Mouse (Mus musculus) layer of hippocampus, postnatal 10 days (tissue): ENCODE measurements around the gene Zdhhc22. TPM values are rescaled to one million over a fixed set of nuclear protein-coding genes. Genes with fewer than 3 reads are reported as not detected.
A peak's percentile ranks its signal among the peaks of the same experiment; 100 is the strongest.

Experiments used
- DNase-seq, 2 experiments: peaks; one replicate each; pipeline ENCODE4 v3.0.0; 2021; ENCODE audit warnings: low spot score in 2 of 2
- total RNA-seq, 2 experiments: library from RNA; stranded (reverse); gene quantifications; 2 replicates each; pipeline ENCODE4 v1.2.3; 2021

Gene Zdhhc22
- total RNA-seq, 2 experiments from 2014 or later, result 14.0 to 16.8 TPM

DNA sequence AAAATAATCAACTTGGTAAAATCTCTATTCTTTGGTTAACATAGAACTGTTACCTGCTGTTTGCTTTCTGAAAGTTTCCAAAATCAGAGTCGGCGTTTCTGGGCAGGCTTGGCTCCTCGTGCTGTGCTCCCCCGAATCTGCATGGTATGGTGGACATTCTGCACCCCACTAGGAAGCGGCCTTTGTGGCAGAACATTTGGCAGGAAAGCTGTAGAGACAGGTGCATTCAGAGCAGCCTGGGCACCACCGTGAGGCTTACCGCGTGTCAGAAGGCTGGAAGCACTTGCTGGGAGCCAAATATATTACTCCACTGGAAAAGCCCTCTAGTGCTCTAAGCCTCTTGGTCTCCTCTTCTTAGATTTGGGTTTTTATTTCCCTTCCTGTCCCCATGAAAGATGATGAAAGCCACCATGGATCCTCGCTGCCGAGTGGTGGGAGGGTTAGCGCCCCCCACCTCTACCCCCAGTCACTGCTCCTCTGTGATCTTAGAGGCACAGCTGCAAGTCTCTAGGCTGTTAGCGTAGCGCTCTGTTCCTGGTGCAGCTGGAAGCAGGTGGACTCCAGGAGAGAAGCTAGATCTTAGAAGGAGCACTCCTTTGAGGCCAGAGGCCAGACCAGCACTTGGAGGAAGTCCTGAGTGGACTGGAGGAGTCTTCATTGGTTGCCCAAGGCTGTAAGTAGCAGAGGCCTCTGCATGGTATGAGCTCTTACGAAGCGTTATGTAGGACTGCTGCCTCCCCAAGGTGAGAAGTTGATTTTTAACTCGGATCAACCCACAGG lies 25.8 kb downstream of the Zdhhc22 start:
- no peak for DNase-seq

DNA sequence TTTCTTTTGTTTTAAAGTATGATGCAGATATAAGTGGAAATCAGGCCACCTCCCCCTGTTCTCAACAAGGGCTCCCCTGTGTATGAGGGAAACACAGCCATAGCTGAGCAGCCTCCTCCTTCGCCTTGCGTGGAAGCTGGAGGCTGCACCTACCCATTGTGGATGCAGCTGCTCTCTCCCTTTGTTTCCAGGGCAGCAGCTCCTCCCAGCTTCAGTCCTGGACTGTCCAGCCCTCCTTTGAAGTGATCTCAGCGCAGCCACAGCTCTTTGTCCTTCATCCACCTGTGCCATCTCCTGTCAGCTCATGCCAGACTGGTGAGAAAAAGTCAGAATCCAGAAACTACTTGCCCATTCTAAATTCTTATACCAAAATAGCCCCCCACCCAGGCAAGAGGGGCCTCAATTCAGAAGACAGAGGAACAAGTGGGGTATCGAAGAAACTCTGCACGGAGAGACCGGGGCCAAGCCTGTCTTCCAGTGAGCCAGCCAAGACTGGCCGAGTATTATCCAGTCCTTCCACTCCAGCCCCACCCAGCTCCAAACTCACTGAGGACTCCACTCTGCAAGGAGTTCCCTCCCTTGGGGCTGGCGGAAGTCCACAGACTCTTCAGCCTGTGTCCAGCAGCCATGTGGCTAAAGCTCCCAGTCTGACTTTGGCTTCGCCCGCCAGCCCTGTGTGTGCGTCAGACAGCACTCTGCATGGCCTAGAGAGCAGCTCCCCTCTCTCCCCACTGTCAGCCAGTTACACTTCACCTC lies 28.5 kb downstream of the Zdhhc22 start:
- DNase-seq, result no peak

DNA sequence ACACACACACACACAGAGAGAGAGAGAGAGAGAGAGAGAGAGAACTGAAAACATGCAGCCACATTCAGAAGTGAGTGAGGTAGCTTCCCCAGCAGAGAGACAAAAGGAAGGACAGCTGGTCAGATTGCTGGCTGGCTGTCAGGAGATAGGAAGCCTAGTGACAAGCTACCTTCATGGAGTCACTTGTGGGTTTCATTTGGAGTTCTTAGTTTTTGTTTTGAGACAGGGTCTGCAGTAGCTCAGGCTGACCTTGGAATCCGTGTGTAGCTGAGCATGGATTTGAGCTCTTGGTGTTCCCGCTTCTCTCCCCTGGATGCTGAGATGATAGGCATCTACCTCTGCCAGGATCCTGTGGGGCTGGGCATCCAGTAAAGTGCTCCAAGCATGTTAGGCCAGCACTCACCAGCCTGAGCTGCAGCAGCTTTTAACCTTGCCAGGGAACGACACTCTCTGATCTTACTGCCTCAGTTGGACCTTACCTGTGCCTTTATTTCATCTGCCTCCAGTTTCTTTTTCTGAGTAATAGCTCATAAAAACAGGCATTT lies 29.4 kb downstream of the Zdhhc22 start:
- DNase-seq, result no peak

DNA sequence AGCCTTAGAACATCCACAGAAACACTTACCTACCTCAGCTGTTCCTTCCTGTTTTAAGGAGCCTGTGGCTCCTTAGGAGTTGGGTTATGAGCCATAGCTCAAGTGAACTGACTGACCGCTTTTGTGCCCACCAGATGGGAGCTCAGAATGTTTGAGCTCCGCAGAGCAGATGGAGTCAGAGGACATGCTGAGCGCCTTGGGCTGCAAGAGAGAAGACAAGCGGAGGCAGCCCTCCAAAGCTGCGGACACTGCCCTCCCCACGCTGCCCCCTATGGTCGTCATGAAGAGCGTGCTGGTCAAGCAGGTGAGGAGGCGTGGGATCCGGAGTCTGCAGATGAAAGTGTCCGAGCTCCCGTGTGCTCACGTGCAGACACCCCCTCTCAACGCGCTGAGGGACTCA lies 30.1 kb downstream of the Zdhhc22 start:
- no peak for DNase-seq

DNA sequence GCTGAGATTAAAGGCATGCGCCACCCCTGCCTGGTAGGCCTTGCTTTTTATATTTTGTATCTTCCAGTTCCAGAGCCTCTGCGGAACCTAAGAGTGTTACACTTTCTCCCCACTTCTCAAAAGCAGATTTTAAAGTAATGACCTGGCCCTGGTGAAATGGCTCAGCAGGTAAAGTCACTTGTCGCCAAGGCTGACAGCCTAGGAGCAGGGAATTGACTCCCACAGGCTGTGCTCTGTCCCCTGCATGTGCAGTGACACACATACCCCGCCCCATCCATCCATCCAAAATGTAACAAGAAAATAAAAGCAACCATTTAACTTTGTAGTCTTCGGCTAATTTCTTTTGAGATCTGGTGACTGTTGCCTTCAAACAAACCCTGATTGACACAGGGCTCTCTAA lies 30.6 kb downstream of the Zdhhc22 start:
- no peak for DNase-seq

DNA sequence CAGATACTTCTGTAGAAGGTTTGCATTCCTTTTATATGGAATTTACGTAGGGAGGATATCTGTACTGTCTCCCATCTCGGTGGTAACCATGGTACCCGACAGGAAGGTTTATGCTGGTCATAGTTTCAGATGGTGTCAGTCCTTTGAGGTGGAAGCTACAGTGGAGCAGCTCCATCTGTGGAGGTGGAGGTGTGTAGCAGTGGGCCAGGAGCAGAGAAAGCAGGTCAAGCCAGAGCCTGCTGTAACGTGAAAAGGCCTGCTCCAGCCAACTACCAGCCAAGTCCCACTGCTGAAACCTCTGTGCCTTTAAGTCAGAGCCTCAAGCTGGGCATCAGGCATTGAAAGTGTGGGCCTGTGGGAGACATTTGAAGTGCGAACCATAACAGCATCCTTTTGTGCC lies 31.7 kb downstream of the Zdhhc22 start:
- no peak for DNase-seq

DNA sequence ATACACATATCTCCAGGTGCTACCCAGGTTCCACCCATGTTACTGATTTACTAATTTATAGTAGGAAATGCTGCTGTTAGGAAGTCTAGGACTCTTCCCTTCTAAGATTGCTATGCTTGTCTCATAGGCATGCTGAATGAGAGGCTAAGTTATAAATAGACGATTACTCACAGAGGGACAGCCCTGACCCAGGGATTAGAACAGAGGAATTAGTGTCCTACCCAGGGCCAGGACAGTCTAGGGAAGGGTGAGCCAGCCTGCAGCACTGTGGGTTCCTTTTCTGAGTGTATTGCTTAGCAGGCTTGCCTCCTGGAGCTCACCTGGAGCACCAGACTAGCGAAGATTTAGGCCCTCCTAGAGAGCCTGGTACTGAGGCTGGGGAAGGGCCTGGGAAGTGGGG lies 34.3 kb downstream of the Zdhhc22 start:
- no peak for DNase-seq

DNA sequence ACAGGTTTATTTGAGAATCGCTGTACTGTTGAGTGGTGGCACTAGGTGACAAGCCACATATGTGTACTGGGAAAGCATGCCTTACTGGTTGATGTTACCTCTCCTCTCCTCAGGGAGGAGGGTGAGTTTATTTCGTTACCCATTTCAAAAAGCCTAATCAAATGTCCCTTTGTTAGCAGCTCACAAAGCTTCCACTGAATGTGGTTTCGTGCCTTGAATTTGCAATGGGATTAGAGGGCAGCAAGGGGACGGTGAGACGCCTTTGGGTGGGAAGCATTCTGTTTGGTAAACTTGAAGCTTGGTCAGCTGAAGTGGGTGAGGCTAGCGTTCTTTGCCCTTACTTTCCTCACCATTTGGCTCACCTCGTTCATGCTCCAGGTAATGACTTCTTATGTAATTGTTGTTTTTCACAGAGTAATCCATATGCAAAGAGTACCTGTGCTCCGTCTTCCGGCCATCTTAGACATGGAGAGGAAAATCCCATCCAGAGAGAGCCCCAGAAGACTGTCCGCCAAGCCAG lies 37.8 kb downstream of the Zdhhc22 start:
- DNase-seq, result no peak

DNA sequence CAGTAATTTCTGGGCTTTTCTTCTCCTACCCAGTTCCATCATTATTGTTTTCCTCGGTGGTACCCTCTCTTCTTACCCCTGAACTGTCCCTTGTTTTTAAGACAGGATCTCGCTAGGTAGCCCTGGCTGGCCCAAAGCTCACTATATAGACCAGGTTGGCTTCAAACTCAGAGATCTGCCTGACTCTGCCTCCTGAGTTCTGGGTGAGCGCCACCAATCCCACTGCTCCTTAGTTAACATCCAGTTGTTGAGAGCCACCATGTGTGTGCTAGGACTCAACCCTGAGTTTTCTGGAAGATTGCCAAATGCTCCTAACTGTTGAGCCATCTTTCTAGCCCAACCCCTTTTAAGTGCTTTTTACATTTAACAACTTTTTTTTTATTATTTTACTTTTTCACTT lies 39.3 kb downstream of the Zdhhc22 start:
- DNase-seq, result no peak

DNA sequence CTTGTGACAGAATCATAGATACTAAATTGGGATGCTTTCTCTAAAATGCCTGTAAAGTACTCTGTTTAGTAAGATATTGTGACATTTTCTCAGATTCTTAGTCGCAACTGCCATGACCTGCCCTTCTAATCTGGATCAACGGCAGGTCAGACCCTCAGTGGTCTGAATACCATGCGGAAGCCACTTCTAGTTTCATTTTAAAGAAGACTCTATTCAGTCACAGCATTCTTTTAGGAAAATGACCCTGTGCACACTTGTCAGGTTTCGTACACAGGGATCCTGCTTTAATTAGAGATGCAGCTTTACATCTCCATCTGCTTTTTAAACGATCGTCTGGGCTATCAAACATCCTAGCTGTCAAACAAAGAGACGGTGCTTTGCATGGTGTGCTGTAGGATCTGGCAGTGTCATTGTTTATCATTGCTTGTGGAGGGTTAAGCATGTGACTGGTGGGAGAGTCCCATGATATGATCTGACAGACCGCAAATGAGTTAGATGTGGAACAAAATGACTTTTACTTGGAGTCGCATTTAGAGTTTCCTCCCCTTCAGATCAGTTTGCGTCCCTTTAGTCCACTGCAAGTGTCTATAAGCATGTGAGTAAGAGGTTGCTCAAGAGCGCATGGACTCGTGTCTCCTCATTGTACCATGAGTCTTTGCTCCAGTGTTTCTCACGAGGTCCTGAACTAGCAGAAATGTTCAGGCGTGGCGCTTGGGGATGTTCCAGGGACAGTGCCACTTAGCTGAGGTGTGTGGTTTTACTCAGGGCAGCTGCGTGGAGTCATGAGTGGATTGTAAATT lies 39.9 kb downstream of the Zdhhc22 start:
- DNase-seq, result no peak

DNA sequence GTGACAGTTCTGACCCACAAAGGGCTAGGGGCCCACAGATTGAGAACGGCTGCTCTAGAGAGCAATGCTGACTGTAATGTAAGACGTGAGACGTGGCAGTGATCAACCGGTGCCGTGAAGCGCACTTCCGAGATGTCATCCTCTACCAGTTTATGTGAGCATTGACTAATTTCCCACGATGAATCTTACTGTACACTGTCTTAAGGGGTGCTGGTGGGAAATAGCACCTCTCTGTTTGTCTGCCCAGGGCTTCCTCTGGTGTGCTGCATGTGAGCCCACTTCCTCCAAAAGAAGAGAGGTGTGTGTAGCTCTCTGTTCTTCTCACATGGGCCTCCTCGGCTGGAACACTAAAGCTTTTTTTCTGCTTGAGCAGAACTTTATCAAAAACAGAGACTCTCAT lies 40.7 kb downstream of the Zdhhc22 start:
- no peak for DNase-seq

DNA sequence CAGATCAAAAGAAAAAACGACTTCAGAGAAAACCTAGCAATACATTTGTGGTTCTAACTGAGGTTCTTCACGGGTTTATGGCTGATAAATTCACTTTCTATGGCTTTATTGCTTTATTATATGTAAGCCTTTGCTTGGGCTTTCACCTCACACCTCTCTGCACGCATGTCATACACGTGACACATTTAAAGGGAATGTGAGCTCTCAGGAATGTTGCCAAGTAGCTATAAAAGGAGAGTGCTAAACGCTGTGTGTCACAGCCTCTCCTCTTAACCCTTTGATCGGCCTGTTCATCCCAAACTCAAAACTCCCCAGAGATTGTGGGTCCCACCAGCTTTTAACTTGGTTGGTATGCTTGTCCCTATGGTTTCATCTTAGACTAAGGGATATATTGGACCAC lies 41.6 kb downstream of the Zdhhc22 start:
- DNase-seq, result no peak

DNA sequence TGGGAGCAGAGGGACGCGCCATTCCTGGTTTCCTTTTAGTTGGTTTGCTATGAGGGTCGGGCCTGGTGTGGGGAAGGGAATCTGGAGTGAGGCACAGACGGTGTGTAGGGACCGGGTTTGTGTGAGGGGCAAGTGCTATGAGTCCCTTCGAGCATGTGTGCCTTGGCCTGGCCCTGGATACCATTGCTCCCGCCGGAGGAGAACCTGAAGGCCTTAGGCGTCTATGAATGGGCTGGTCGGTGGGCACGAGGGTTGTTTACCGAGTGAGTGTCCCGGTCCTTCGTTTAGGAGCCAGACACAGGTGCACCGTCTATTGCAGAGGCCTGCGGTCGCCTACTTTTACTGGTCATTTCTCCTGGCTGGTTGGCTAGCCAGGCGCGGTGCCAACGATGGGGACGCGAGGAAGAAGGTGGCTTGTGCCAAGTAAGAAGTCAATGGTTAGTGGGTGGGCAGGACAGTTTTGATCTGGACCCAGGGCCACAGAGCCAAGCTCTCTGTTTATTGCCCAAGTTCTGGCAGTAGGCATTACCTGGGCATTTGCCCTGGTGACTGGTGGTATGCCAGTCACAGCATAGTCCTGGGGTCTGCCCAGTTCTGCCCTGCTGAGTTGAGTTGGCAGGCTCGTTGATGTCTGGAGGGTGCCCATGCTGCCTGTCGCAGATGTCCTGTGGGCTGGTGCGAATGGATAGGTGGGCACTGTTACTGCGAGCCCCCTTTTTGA lies 42.4 kb downstream of the Zdhhc22 start:
- DNase-seq, result peak; percentile 71 to 82

DNA sequence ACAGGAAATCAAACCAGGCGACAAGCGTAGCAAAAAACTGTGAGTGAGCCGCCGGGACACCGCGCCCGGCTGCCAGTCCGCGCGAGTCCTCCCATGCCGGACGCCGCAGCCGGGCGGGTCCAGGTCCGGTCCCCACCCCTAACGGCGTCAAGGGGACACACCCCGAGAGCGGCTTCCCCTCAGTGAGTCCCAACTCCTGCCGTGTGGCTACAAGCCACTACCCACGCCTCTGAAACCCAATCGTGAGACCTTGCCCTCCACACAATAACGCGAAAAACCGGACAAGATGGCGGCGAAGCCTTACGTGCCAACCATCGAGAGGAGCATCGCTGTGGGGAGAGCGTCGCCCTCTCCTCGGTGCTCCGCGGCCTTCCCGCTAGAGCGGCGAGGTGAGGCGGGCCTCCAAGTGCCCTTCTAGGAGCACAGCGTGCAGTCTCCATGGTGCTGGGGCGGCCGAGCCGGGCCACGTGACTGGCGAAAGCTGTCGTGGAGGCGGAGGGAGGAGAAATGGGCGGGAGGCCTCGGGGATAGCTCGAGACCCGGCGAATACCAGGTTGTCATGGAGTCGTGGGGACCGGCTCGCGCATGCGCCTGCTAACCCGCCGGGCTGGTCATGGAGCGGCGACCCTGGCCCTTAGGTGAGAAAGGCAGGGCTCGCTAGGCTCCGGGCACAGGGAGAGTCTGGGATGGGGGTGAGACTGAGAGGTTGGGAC lies 43.2 kb downstream of the Zdhhc22 start, which contains the start of gene Cipc:
TSS of gene Cipc (plus strand) at position 182 of the 713 bp plus-strand sequence.
- peak; percentile 96 to 98 for DNase-seq

DNA sequence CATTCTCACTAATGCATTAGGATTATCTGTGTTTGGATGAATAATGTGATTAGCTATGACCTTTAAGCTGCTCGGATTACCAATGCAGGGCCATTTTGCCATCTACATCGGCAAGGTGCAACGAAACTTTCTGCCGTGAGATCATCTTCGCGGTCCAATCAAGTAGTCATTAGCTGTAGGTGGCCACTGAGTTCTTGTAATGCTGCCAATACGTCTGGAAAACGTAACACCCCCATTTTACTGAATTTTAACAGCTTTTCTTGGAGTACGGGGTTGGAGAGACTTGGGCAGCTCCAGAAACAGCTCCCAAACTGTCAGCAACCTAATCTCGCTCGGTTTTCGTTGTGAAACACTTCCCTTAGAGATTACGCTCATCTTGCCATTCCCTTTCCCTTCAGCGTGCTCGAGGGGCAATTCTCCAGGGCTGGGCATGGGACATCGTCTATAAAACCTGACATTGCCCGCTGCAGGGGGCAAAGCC lies 43.9 kb downstream of the Zdhhc22 start:
- no peak for DNase-seq

DNA sequence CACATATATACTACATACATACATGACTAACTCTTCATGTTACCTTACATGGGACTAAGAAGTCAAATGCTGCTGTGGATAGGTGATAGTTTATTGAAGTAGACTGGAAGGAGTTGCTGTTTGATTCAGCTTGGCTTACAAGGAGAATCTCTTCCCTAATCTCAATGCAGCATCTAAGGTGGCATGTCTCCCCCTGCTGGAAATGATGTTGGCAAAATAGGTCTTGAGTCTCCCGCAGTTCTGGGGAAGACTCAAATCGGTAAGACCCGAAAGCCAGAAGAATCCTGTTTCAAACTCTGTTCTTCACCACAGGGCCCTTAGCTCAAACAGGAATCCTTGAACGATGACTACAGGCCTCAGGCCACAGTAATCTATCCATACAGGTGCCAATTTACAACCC lies 45.1 kb downstream of the Zdhhc22 start:
- peak; percentile 72 to 83 for DNase-seq

DNA sequence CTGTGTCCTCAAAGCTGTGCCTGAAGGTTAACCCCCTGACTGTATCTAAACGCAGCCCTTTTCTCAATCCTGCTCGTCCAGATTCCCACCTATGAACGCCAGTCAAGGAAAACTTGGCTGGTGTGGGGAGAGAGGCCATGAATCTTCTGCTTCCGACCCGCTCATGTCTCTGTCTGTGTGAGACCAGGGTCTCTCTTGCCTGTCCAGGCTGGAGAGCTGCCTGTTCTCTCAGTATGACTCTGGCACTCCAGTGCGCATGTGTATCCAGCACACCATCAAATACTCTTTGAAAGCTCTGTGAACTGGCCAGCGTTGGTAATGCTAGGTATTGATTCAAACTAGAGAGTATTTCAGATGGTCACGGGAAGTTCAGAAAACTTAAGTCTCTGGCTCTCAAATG lies 46.8 kb downstream of the Zdhhc22 start:
- no peak for DNase-seq

DNA sequence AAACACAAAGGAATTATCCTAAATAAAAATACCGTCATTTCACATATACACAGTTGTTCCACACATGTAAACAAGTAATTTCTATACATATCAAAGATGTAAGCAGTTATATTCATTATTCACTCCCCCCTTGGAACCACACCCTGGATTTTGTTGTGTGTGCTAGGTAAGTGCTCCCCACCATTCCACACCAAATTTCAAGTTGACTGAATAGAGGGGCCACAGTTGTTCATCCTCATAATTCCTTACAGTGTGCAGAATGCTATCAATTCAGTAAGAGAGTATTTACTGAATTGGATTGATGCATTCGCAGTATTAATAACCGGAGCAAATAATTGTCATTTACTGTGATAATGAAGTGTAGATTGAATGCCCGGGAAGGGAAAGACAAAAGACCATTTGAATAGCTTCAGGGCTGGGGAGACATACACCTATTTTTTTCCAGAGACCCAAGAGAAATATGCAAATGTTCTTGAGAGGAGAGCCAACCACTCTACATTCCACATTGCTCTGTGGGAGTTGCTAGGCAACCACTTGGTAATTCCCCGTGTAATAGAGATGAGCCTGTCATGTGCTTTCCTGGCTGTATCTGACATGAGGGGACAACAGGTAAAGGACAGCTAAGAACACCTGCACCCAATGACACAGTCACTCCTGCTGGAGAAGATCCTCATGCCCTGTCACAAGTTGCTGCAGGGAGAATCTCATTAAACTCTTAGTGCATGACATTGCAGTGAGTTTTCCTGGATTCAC lies 48.3 kb downstream of the Zdhhc22 start:
- DNase-seq, result no peak

DNA sequence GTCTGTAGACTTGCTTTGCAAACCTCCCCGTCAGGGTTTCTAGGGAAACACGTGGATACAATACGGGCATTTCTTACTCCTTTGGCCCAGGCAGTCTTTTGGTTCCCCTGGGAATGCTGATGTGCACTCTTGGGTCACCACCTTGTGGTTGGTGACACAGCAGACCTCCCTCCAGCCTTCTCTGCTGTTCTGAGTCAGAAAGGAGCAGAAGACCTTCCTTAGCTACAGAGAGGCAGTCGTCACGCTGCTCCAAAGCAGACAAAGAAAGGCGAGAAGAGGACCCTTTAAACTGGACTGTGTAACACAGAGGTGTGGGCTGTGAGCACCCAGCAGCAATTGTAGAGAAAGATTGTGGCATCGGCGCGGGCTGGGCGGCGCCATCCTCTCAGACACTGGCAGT lies 49.1 kb downstream of the Zdhhc22 start:
- DNase-seq, result no peak
